Mouse (Mus musculus): ENCODE measurements around the gene Usp48.

Usp48 gene

GRCm38 (mm10) chr4:137609702-137610101 is 16.1 kb downstream of the Usp48 start:
- WGBS: 79% methylated on average over 7 of the region's 7 CpGs

GRCm38 (mm10) chr4:137610256-137610655 is 16.7 kb downstream of the Usp48 start:
- WGBS: 47% methylated on average over 15 of the region's 15 CpGs

GRCm38 (mm10) chr4:137622847-137623246 is 29.3 kb downstream of the Usp48 start:
- WGBS: 86% methylated on average over 8 of the region's 8 CpGs

GRCm38 (mm10) chr4:137627476-137628235 is 34.1 kb downstream of the Usp48 start:
- WGBS: 51% methylated on average over 8 of the region's 8 CpGs

GRCm38 (mm10) chr4:137628400-137628799 is 34.8 kb downstream of the Usp48 start:
- 50% methylated on average over 6 of the region's 6 CpGs for WGBS

GRCm38 (mm10) chr4:137629354-137629753 is 35.8 kb downstream of the Usp48 start:
- 40% methylated on average over 7 of the region's 7 CpGs for WGBS

GRCm38 (mm10) chr4:137630153-137630552 is 36.6 kb downstream of the Usp48 start:
- 87% methylated on average over 2 of the region's 2 CpGs for WGBS

GRCm38 (mm10) chr4:137631596-137631995 is 38.0 kb downstream of the Usp48 start:
- WGBS: 61% methylated on average over 3 of the region's 3 CpGs

- 84% methylated on average over 4 of the region's 4 CpGs for WGBS
Observed at GRCm38 (mm10) chr4:137633394-137633793, 39.8 kb downstream of the Usp48 start.

- WGBS: 79% methylated on average over 3 of the region's 3 CpGs
Observed at GRCm38 (mm10) chr4:137636597-137636996, 43.0 kb downstream of the Usp48 start.

GRCm38 (mm10) chr4:137641556-137641955 is 48.0 kb downstream of the Usp48 start:
- 26% methylated on average over 5 of the region's 5 CpGs for WGBS

- WGBS: 85% methylated on average over 2 of the region's 2 CpGs
Observed at GRCm38 (mm10) chr4:137642101-137642500, 48.5 kb downstream of the Usp48 start.

- 45% methylated on average over 2 of the region's 2 CpGs for WGBS
Observed at GRCm38 (mm10) chr4:137643459-137643858, 49.9 kb downstream of the Usp48 start.

GRCm38 (mm10) chr4:137647648-137648047 is 54.1 kb downstream of the Usp48 start:
- WGBS: 59% methylated on average over 6 of the region's 6 CpGs

- 47% methylated on average over 9 of the region's 9 CpGs for WGBS
Observed at GRCm38 (mm10) chr4:137648230-137648629, 54.7 kb downstream of the Usp48 start.

GRCm38 (mm10) chr4:137650912-137651311 is 57.4 kb downstream of the Usp48 start:
- WGBS: 74% methylated on average over 5 of the region's 5 CpGs

- 87% methylated on average over 5 of the region's 5 CpGs for WGBS
Observed at GRCm38 (mm10) chr4:137652835-137653346, 59.3 kb downstream of the Usp48 start.

GRCm38 (mm10) chr4:137655241-137656031 is 61.9 kb downstream of the Usp48 start:
- WGBS: 75% methylated on average over 18 of the region's 18 CpGs

GRCm38 (mm10) chr4:137657674-137658073 is 64.1 kb downstream of the Usp48 start:
- WGBS: 75% methylated on average over 8 of the region's 8 CpGs

GRCm38 (mm10) chr4:137659541-137659940 is 66.0 kb downstream of the Usp48 start:
- 91% methylated on average over 4 of the region's 4 CpGs for WGBS

GRCm38 (mm10) chr4:137660364-137661077 is 67.0 kb downstream of the Usp48 start:
- WGBS: 59% methylated on average over 10 of the region's 10 CpGs

- 52% methylated on average over 2 of the region's 2 CpGs for WGBS
Observed at GRCm38 (mm10) chr4:137661078-137661450, 67.5 kb downstream of the Usp48 start.
